ENCODE assay signal across 8 mouse cellular contexts in the genomic region with DNA sequence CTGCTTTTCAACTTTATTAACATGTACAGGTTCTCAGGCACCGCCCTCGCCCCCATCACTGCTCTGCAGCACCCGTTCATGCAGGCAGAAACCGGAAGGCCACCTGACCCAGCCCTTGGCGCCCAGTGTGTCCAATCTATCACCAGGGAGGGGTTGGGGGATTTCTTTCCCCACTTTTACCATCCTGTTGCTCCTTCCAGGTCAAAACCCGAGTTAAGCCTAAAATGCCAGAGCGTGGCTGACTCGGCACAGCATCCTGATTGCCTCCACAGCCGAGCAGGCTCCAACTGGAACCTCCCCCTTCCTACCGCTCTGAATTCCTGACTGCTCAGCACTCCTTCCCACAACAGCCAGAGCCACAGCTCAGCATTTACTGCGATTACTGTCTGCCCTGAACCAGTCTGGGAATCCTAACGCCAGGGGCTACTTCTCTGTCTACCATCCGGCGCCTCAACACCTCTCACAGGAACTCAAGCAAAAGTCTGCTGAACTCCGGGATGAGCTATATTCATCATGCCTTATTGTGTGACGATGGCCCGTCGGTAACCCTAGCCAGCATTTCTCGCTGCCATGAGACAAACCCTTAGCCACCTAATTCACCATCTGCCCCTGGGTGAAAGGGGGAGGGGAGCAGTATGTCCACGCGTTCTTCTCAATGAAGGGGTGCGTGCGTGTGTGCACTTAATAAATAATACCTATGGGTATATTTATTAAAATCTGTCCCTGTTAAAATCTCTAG. TPM values are rescaled to one million over a fixed set of nuclear protein-coding genes. Genes with fewer than 3 reads are reported as not detected.
DNase-seq lines count a peak whose midpoint lies in the region; ATAC-seq lines count a peak whose summit lies in the region.

No protein-coding gene starts in this region.

- H3K4me1 ChIP-seq in brown adipose tissue, adult 24 weeks (ENCODE audit: control insufficient read depth, insufficient read depth, insufficient read length, low read length) = peaks cover 4% of the 10 kb centered on the region; the same call in 1 of the 2 replicates
- H3K4me1 ChIP-seq in intestine, embryonic 14.5 days (replicated peaks; ENCODE audit: control insufficient read depth, insufficient read depth, low read length) = peaks cover 22% of the 10 kb centered on the region
- peaks cover 86% of the 10 kb centered on the region for H3K4me1 ChIP-seq in liver, embryonic 15.5 days (replicated peaks)
- H3K4me1 ChIP-seq in neural tube, embryonic 12.5 days = peaks cover 45% of the 10 kb centered on the region

- peak overlapping the region; percentile 23 for H3K9ac ChIP-seq in intestine, embryonic 14.5 days (ENCODE audit: low read length)
- H3K9ac ChIP-seq in liver, embryonic 15.5 days = peak overlapping the region; percentile 23
- H3K9ac ChIP-seq in neural tube, embryonic 12.5 days = peak overlapping the region; percentile 53

- 6% methylated on average over 23 of the region's 23 CpGs for WGBS in intestine, embryonic 14.5 days
- WGBS in liver, embryonic 15.5 days (ENCODE audit: insufficient replicate concordance) = 15% methylated on average over 23 of the region's 23 CpGs
- WGBS in neural tube, embryonic 12.5 days = 4% methylated on average over 23 of the region's 23 CpGs

- intact Hi-C loops in gastrocnemius, postnatal 14 days (cut with DNase I; ENCODE audit: low total_unique reads) = no loop called here

- peaks cover 7% of the 10 kb centered on the region; the same call in 1 of the 2 replicates for H3K27me3 ChIP-seq in intestine, embryonic 14.5 days (replicated peaks; ENCODE audit: control insufficient read depth, insufficient read depth, low read length)
- no peaks in the 10 kb centered on the region for H3K27me3 ChIP-seq in liver, embryonic 15.5 days
- peaks cover 5% of the 10 kb centered on the region for H3K27me3 ChIP-seq in neural tube, embryonic 12.5 days (replicated peaks)

- no peaks in the 10 kb centered on the region for H3K9me3 ChIP-seq in intestine, embryonic 14.5 days (ENCODE audit: control insufficient read depth, low read length)
- H3K9me3 ChIP-seq in liver, embryonic 15.5 days (replicated peaks) = no peaks in the 10 kb centered on the region
- H3K9me3 ChIP-seq in neural tube, embryonic 12.5 days = no peaks in the 10 kb centered on the region

- no peak for ATAC-seq in intestine, embryonic 14.5 days (replicated peaks; ENCODE audit: low FRiP score, low TSS enrichment, low read depth)
- ATAC-seq in liver, embryonic 15.5 days (ENCODE audit: insufficient read depth) = no peak
- peak; percentile 43 for ATAC-seq in neural tube, embryonic 12.5 days (ENCODE audit: low FRiP score, low read depth)

- peak overlapping the region; percentile 82 for H3K4me2 ChIP-seq in intestine, embryonic 14.5 days (ENCODE audit: low read length)
- peak overlapping the region; percentile 87 for H3K4me2 ChIP-seq in liver, embryonic 15.5 days
- H3K4me2 ChIP-seq in neural tube, embryonic 12.5 days (replicated peaks) = peak overlapping the region; percentile 94

- H3K4me3 ChIP-seq in brown adipose tissue, adult 24 weeks (ENCODE audit: insufficient read depth, low read depth, low read length) = peak overlapping the region; percentile 54
- peak overlapping the region; percentile 89 for H3K4me3 ChIP-seq in intestine, embryonic 14.5 days (ENCODE audit: low read depth, low read length)
- peak overlapping the region; percentile 95 for H3K4me3 ChIP-seq in liver, embryonic 15.5 days (replicated peaks)
- H3K4me3 ChIP-seq in neural tube, embryonic 12.5 days = peak overlapping the region; percentile 38

- no peaks in the 10 kb centered on the region for H3K36me3 ChIP-seq in intestine, embryonic 14.5 days (ENCODE audit: control insufficient read depth, insufficient read depth, low read length)
- peaks cover 17% of the 10 kb centered on the region for H3K36me3 ChIP-seq in liver, embryonic 15.5 days (replicated peaks)
- no peaks in the 10 kb centered on the region for H3K36me3 ChIP-seq in neural tube, embryonic 12.5 days

- peak overlapping the region; percentile 19; the same call in 1 of the 2 replicates for H3K27ac ChIP-seq in brown adipose tissue, adult 24 weeks (replicated peaks; ENCODE audit: low read depth, low read length)
- H3K27ac ChIP-seq in intestine, embryonic 14.5 days (ENCODE audit: low read depth) = peak overlapping the region; percentile 57
- peak overlapping the region; percentile 55 for H3K27ac ChIP-seq in liver, embryonic 15.5 days (replicated peaks)
- no peak overlapping the region for H3K27ac ChIP-seq in neural tube, embryonic 12.5 days

- DNase-seq in right cerebral cortex, postnatal 4 days = peak; percentile 19
- DNase-seq in right cerebral cortex, postnatal 36 days (ENCODE audit: low spot score in 2 of 2) = no peak
- peak; percentile 33 for DNase-seq in gastrocnemius, postnatal 14 days
- DNase-seq in intestine, embryonic 14.5 days (ENCODE audit: low spot score) = peak; percentile 80
- peak; percentile 72 for DNase-seq in thymus, postnatal 4 days

RNA-seq across cellular contexts. Expression of a gene that starts 3.6 kb away (rescaled TPM):
- polyA plus RNA-seq in brown adipose tissue, adult 24 weeks (2012; ENCODE audit: insufficient read depth, insufficient read length, missing spikeins) = 3.0 and 3.6 TPM in 2 replicates
- total RNA-seq in gastrocnemius, postnatal 14 days (2021) = 10 to 100 TPM; 10.3 to 16.5 TPM
- 159 and 176 TPM in 2 replicates for polyA plus RNA-seq in intestine, embryonic 14.5 days (2014; fragmentation: Nextera tagmentation; extraction: Ambion mirVana)
- polyA plus RNA-seq in liver, embryonic 15.5 days (2015; fragmentation: Nextera tagmentation; extraction: Ambion mirVana) = 48.3 and 49.4 TPM in 2 replicates
- polyA plus RNA-seq in neural tube, embryonic 12.5 days (2016; fragmentation: Nextera tagmentation; extraction: Ambion mirVana) = 67.1 and 87.8 TPM in 2 replicates

Comparison
In these comparisons a context has a peak if more than half of its experiments do, and no peak if none do; other contexts are left out.
1. DNase-seq: peak in right cerebral cortex, postnatal 4 days (single experiment), gastrocnemius, postnatal 14 days (single experiment), intestine, embryonic 14.5 days (single experiment) and thymus, postnatal 4 days (single experiment); none in right cerebral cortex, postnatal 36 days (0 of 2).
2. H3K4me3 ChIP-seq: peak in every context shown above with its lines; median percentile 95 in liver, embryonic 15.5 days; 89 in intestine, embryonic 14.5 days; 54 in brown adipose tissue, adult 24 weeks; 38 in neural tube, embryonic 12.5 days.
3. RNA of a gene that starts 3.6 kb away (polyA plus RNA-seq): 159 to 176 TPM in intestine, embryonic 14.5 days, 67.1 to 87.8 TPM in neural tube, embryonic 12.5 days and 48.3 to 49.4 TPM in liver, embryonic 15.5 days; 3.0 to 3.6 TPM in brown adipose tissue, adult 24 weeks; every median in the first group is over 10 times any median in the second.
4. Peak in every context shown above with its lines, with median percentiles within 50 percentile points of each other: H3K4me2 ChIP-seq and H3K9ac ChIP-seq.